Mouse (Mus musculus) E14TG2a.4 (cell line): ENCODE results near the gene Zfp553.

Experiments
- H3K27me3 ChIP-seq: 2 replicates; pipeline ENCODE4 v1.6.1; 2014; ENCODE audit warnings: low read length, control low read depth; ENCODE audit not compliant: insufficient read depth
- H3K36me3 ChIP-seq: 2 replicates; pipeline ENCODE4 v1.6.1; 2014; ENCODE audit warnings: low read length, control low read depth; ENCODE audit not compliant: insufficient read depth
- H3K4me1 ChIP-seq: replicated peaks from 2 replicates; pipeline ENCODE4 v1.6.1; 2014; ENCODE audit warnings: low read depth, low read length, control low read depth
- H3K4me3 ChIP-seq: replicated peaks from 2 replicates; pipeline ENCODE4 v1.5.1; 2014; ENCODE audit warnings: mild to moderate bottlenecking, low read length
- H3K9me3 ChIP-seq: 2 replicates; pipeline ENCODE4 v1.6.1; 2014; ENCODE audit warnings: low read length, control low read depth
- CTCF ChIP-seq: conservative IDR thresholded peaks from 2 replicates; pipeline ENCODE4 v1.5.1; 2014; ENCODE audit warnings: low read length
- NANOG ChIP-seq: IDR thresholded peaks from 2 replicates; pipeline ENCODE4 v1.6.1; 2014; ENCODE audit warnings: borderline replicate concordance, low read length, mixed read lengths
- POU5F1 ChIP-seq: IDR thresholded peaks from 2 replicates; pipeline ENCODE4 v1.6.1; 2014; ENCODE audit warnings: low read length, borderline replicate concordance

The Zfp553 gene

GRCm38 (mm10) chr7:127232622-127233367, at the start of gene Zfp553, which contains the start of gene Sept1:
TSS of gene Zfp553 (plus strand) at chr7:127233061.
TSS of gene Sept1 (minus strand) at chr7:127233130.
- peak within 1 kb of the TSS; percentile 95 for H3K4me3 ChIP-seq
- peaks cover 65% of the 10 kb centered on the region for H3K4me1 ChIP-seq
- TF ChIP-seq POU5F1 (no peak), NANOG (no peak), CTCF (no peak)
- H3K36me3 ChIP-seq, result peaks cover 64% of the 10 kb centered on the region
- H3K27me3 ChIP-seq, result no peaks in the 10 kb centered on the region
- H3K9me3 ChIP-seq, result peaks cover 41% of the 10 kb centered on the region

- H3K36me3 ChIP-seq, result no peaks in the 10 kb centered on the region
- H3K4me3 ChIP-seq, result no peak overlapping the region
- TF ChIP-seq POU5F1 (no peak), CTCF (no peak), NANOG (no peak)
- H3K9me3 ChIP-seq, result no peaks in the 10 kb centered on the region
- peaks cover 47% of the 10 kb centered on the region for H3K4me1 ChIP-seq
- H3K27me3 ChIP-seq, result no peaks in the 10 kb centered on the region
These were observed 49.5 kb upstream of the Zfp553 start for GRCm38 (mm10) chr7:127183345-127183744.

DNA sequence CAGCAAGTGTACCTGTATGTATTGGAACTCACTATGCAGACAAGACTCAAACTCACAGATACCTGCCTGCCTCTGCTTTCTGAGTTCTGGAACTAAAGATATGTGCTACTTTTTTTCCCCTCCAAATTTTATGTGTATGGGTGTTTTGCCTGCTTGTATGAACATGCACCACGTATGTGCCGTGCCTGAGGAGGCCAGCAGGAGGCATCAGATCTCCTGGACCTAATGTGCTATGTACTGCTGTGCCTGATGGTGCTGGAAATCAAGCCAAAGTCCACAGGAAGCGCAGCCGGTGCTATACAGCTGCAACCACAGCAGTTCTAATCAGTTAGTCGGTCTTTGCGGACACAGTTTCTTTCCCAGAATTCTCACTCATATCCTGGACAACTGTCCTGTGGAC, 49.0 kb upstream of the Zfp553 start:
- Histone ChIP-seq H3K4me3 (no peak overlapping the region), H3K9me3 (no peaks in the 10 kb centered on the region), H3K27me3 (no peaks in the 10 kb centered on the region), H3K36me3 (no peaks in the 10 kb centered on the region), H3K4me1 (peaks cover 49% of the 10 kb centered on the region)
- TF ChIP-seq POU5F1, result no peak
- peak; percentile 59 for TF ChIP-seq CTCF

GRCm38 (mm10) chr7:127184720-127185119, 48.1 kb upstream of the Zfp553 start:
- TF ChIP-seq CTCF (no peak), NANOG (no peak), POU5F1 (no peak)
- Histone ChIP-seq H3K9me3 (no peaks in the 10 kb centered on the region), H3K4me3 (no peak overlapping the region)

DNA sequence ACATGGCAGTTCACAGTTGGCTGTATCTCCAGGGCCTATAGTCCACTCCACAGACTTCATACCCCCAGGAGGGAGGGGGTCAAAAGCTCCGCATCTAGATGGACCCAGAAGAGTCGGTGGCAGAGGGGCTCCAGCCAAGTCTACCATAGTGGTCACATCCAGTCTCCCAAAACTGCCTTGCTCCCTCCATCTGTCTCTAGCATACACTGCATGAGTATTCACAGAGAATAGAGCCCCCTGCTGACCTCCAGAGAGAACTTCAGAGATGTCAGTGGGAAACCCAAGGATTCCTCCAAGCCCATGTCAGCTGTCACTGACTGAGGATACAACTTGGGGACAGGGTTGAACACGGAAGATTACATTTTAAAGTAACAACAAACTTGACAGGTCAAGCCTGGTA, 47.3 kb upstream of the Zfp553 start:
- H3K4me3 ChIP-seq, result no peak overlapping the region
- peaks cover 67% of the 10 kb centered on the region for H3K4me1 ChIP-seq
- peaks cover 13% of the 10 kb centered on the region; the same call in 1 of the 2 replicates for H3K36me3 ChIP-seq
- TF ChIP-seq POU5F1 (no peak), NANOG (no peak), CTCF (peak; percentile 39; the same call in 1 of the 2 replicates)
- no peaks in the 10 kb centered on the region for H3K27me3 ChIP-seq
- no peaks in the 10 kb centered on the region for H3K9me3 ChIP-seq

More at GRCm38 (mm10) chr7:127184720-127185119, 48.1 kb upstream of the Zfp553 start:
- H3K36me3 ChIP-seq, result peaks cover 4% of the 10 kb centered on the region; the same call in 1 of the 2 replicates
- peaks cover 58% of the 10 kb centered on the region for H3K4me1 ChIP-seq
- no peaks in the 10 kb centered on the region for H3K27me3 ChIP-seq

DNA sequence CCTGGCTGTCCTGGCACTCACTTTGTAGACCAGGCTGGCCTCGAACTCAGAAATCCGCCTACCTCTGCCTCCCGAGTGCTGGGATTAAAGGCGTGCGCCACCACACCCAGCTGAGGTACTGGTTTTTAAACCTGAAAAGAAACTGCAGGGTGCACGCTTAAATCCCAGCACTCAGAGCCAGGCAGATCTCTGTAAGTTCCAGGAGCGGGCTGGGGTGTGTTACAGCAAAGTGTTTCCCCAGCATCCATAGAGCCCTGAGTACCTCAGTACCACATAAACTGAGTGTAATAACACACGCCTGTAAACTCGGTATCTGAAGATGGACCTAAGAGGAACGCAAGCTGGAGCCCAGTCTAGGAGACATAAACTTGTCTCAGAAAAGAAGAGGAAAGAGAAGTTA, 45.5 kb upstream of the Zfp553 start:
- peaks cover 29% of the 10 kb centered on the region for H3K36me3 ChIP-seq
- H3K9me3 ChIP-seq, result no peaks in the 10 kb centered on the region
- no peaks in the 10 kb centered on the region for H3K27me3 ChIP-seq
- peaks cover 84% of the 10 kb centered on the region for H3K4me1 ChIP-seq
- TF ChIP-seq NANOG (no peak), POU5F1 (no peak), CTCF (no peak)
- H3K4me3 ChIP-seq, result 0 out of 2 replicates have a peak overlapping the region, but pooled peaks have one; percentile 1

GRCm38 (mm10) chr7:127188305-127189276, 44.3 kb upstream of the Zfp553 start:
- no peak overlapping the region for H3K4me3 ChIP-seq
- TF ChIP-seq NANOG, result no peak
- no peak for TF ChIP-seq POU5F1
- no peak for TF ChIP-seq CTCF
- peaks cover 94% of the 10 kb centered on the region for H3K4me1 ChIP-seq
- no peaks in the 10 kb centered on the region for H3K9me3 ChIP-seq
- peaks cover 41% of the 10 kb centered on the region for H3K36me3 ChIP-seq
- H3K27me3 ChIP-seq, result no peaks in the 10 kb centered on the region

DNA sequence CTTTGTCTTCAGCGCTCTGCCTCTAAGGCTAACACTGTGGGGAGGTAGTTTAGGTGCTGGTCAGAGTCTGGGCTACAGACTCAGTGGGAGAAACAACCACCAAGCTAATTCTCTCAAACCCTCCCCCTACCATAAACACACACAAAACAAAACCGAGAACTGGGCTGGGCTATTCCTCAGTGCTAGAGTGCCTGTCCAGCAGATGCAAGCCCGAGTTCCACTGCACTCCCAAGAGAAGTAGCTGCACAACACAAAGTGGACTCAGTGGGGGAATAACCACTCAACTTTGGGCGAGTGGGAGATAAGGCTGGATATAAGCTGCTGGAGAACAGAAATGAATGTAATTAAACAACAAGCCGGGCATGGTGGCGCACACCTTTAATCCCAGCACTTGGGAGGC, 42.2 kb upstream of the Zfp553 start:
- no peaks in the 10 kb centered on the region for H3K27me3 ChIP-seq
- TF ChIP-seq CTCF (no peak), POU5F1 (no peak), NANOG (no peak)

More for the DNA sequence above, 42.2 kb upstream of the Zfp553 start:
- Histone ChIP-seq H3K4me1 (peaks cover 90% of the 10 kb centered on the region), H3K9me3 (no peaks in the 10 kb centered on the region), H3K4me3 (no peak overlapping the region), H3K36me3 (peaks cover 59% of the 10 kb centered on the region)
